Mouse (Mus musculus) lung, postnatal 0 days (tissue): Measurements from ENCODE around the gene Samd4b.

Experiments
- CTCF ChIP-seq: IDR thresholded peaks from 2 replicates; pipeline ENCODE4 v1.5.1; 2016; ENCODE audit warnings: antibody characterized with exemption, mild to moderate bottlenecking
- EP300 ChIP-seq: IDR thresholded peaks from 2 replicates; pipeline ENCODE4 v1.6.1; 2016; ENCODE audit warnings: antibody characterized with exemption, mild to moderate bottlenecking, control low read depth

DNA sequence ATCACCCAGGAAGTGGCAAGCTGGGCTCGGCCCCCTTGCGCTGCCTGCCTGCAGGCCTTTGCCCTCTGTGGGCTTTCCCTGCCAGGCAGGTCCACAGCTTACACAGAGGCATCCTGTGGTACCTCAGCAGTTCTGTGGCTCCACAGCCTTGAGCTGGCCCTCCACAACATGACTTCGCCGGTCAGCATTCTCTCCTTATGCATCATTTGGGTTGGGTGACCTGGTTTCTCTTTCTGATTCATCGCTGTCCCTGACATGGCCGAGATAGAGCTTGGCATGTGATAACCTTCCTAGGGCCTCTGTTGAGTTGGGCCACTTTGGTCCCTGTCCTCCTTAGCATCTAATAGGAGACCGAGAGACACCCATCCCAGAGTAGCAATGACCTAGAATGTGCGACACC, 8.0 kb upstream of the Samd4b start:
- TF ChIP-seq CTCF = no peak
- TF ChIP-seq EP300 = no peak
